Mouse (Mus musculus): ENCODE measurements around the gene Elovl5. TPM values are rescaled to one million over a fixed set of nuclear protein-coding genes. Genes with fewer than 3 reads are reported as not detected.

Elovl5 gene
- total and polyA plus RNA-seq, 3 experiments, result 11.7 to 99.9 (median 80.4) TPM

DNA sequence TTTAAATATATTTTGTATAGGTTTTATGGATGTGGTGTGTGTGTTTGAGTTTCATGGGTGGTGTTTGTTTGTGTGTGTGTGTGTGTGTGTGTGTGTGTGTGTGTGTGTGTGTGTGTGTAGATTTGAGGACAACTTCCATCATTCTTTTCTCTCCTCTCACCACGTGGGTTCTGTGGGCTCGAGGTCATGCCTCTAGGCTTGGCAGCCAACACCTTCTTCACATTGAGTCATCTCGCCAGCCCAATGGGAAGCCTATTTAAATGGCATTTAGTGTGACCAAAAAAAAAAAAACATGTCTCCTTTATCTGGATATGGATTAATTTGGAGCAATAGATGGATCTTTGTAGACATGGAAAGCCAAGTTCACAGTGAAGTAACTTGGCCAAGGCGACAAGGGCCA is 94.9 kb downstream of the Elovl5 start:
- ATAC-seq (ENCODE audit: extremely low read depth, insufficient number of reproducible peaks, low FRiP score, poor library complexity, severe bottlenecking) (no peak), DNase-seq (ENCODE audit: low spot score) (no peak)
- peaks cover 7% of the 10 kb centered on the region; the same call in 1 of the 2 replicates for H3K4me1 ChIP-seq (ENCODE audit: insufficient read depth, low read depth, low read length)
- no peaks in the 10 kb centered on the region for H3K36me3 ChIP-seq (replicated peaks)
- peaks cover 34% of the 10 kb centered on the region for H3K27me3 ChIP-seq (ENCODE audit: insufficient read depth, low read length)
- no peak overlapping the region for H3K4me3 ChIP-seq (ENCODE audit: low read depth, low read length)
- TF ChIP-seq POLR2AphosphoS5 (IDR thresholded peaks at IDR 0.05; ENCODE audit: insufficient replicate concordance, low read depth, low read length) (no peak), CTCF (IDR thresholded peaks at IDR 0.05; ENCODE audit: low read depth, low read length) (no peak), TAL1 (conservative IDR thresholded peaks at IDR 0.05; ENCODE audit: low read depth, low read length) (no peak), GATA1 (IDR thresholded peaks at IDR 0.05; ENCODE audit: borderline replicate concordance, low read length) (no peak), GATA2 (IDR thresholded peaks at IDR 0.05; ENCODE audit: borderline replicate concordance, low read depth, low read length) (no peak)
- no peaks in the 10 kb centered on the region for H3K9me3 ChIP-seq (replicated peaks)

GRCm38 (mm10) chr9:78012681-78013080 is 95.5 kb downstream of the Elovl5 start:
- no peak for TF ChIP-seq GATA2 (IDR thresholded peaks at IDR 0.05; ENCODE audit: borderline replicate concordance, low read depth, low read length)
- no peak for TF ChIP-seq POLR2AphosphoS5 (IDR thresholded peaks at IDR 0.05; ENCODE audit: insufficient replicate concordance, low read depth, low read length)
- no peak for TF ChIP-seq GATA1 (IDR thresholded peaks at IDR 0.05; ENCODE audit: borderline replicate concordance, low read length)
- TF ChIP-seq TAL1 (conservative IDR thresholded peaks at IDR 0.05; ENCODE audit: low read depth, low read length), result no peak
- TF ChIP-seq CTCF (IDR thresholded peaks at IDR 0.05; ENCODE audit: low read depth, low read length), result no peak
- Histone ChIP-seq H3K4me3 (ENCODE audit: low read depth, low read length) (no peak overlapping the region), H3K27me3 (ENCODE audit: insufficient read depth, low read length) (peaks cover 32% of the 10 kb centered on the region), H3K36me3 (replicated peaks) (no peaks in the 10 kb centered on the region), H3K4me1 (ENCODE audit: insufficient read depth, low read depth, low read length) (peaks cover 7% of the 10 kb centered on the region; the same call in 1 of the 2 replicates), H3K9me3 (replicated peaks) (no peaks in the 10 kb centered on the region)
- no peak for ATAC-seq (ENCODE audit: extremely low read depth, insufficient number of reproducible peaks, low FRiP score, poor library complexity, severe bottlenecking)
- no peak for DNase-seq (ENCODE audit: low spot score)

DNA sequence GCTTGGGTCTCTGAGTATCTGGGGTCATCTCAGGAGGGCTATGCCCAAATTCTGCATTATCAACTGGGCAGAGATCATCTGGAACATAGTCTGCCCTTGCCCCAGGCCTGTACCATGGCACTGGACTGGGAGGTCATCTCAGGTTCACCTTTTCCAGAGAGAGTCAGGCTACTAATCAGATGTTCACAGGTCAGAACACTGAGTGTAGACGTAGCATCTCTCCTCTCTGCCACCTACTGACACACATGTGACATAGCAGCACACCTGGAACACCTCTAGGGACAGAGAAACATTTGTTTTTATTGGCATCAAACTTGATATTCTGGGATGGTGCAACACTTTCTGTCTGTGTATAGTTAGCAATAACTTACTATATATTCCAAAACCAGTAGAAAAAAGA is 96.6 kb downstream of the Elovl5 start:
- no peak for DNase-seq (ENCODE audit: low spot score)
- Histone ChIP-seq H3K4me3 (ENCODE audit: low read depth, low read length) (no peak overlapping the region), H3K27me3 (ENCODE audit: insufficient read depth, low read length) (peaks cover 30% of the 10 kb centered on the region), H3K36me3 (replicated peaks) (no peaks in the 10 kb centered on the region), H3K4me1 (ENCODE audit: insufficient read depth, low read depth, low read length) (peaks cover 11% of the 10 kb centered on the region), H3K9me3 (replicated peaks) (no peaks in the 10 kb centered on the region)
- ATAC-seq (ENCODE audit: extremely low read depth, insufficient number of reproducible peaks, low FRiP score, poor library complexity, severe bottlenecking), result no peak
- TF ChIP-seq TAL1 (conservative IDR thresholded peaks at IDR 0.05; ENCODE audit: low read depth, low read length) (no peak), GATA1 (IDR thresholded peaks at IDR 0.05; ENCODE audit: borderline replicate concordance, low read length) (no peak), POLR2AphosphoS5 (IDR thresholded peaks at IDR 0.05; ENCODE audit: insufficient replicate concordance, low read depth, low read length) (no peak), CTCF (IDR thresholded peaks at IDR 0.05; ENCODE audit: low read depth, low read length) (peak; percentile 37; the same call in 1 of the 2 replicates), GATA2 (IDR thresholded peaks at IDR 0.05; ENCODE audit: borderline replicate concordance, low read depth, low read length) (no peak)

- ATAC-seq (ENCODE audit: extremely low read depth, insufficient number of reproducible peaks, low FRiP score, poor library complexity, severe bottlenecking) (no peak), DNase-seq (ENCODE audit: low spot score) (no peak)
- Histone ChIP-seq H3K36me3 (replicated peaks) (no peaks in the 10 kb centered on the region), H3K27me3 (ENCODE audit: insufficient read depth, low read length) (peaks cover 29% of the 10 kb centered on the region), H3K9me3 (replicated peaks) (no peaks in the 10 kb centered on the region), H3K4me3 (ENCODE audit: low read depth, low read length) (no peak overlapping the region), H3K4me1 (ENCODE audit: insufficient read depth, low read depth, low read length) (peaks cover 15% of the 10 kb centered on the region)
- TF ChIP-seq POLR2AphosphoS5 (IDR thresholded peaks at IDR 0.05; ENCODE audit: insufficient replicate concordance, low read depth, low read length), result no peak
- TF ChIP-seq GATA2 (IDR thresholded peaks at IDR 0.05; ENCODE audit: borderline replicate concordance, low read depth, low read length), result no peak
- no peak for TF ChIP-seq CTCF (IDR thresholded peaks at IDR 0.05; ENCODE audit: low read depth, low read length)
- TF ChIP-seq GATA1 (IDR thresholded peaks at IDR 0.05; ENCODE audit: borderline replicate concordance, low read length), result no peak
- no peak for TF ChIP-seq TAL1 (conservative IDR thresholded peaks at IDR 0.05; ENCODE audit: low read depth, low read length)
These were observed 98.7 kb downstream of the Elovl5 start for GRCm38 (mm10) chr9:78015816-78016215.

- H3K4me1 ChIP-seq (ENCODE audit: insufficient read depth, low read depth, low read length), result peaks cover 12% of the 10 kb centered on the region
- H3K4me3 ChIP-seq (ENCODE audit: low read depth, low read length), result no peak overlapping the region
- DNase-seq (ENCODE audit: low spot score) (no peak), ATAC-seq (ENCODE audit: extremely low read depth, insufficient number of reproducible peaks, low FRiP score, poor library complexity, severe bottlenecking) (no peak)
- TF ChIP-seq POLR2AphosphoS5 (IDR thresholded peaks at IDR 0.05; ENCODE audit: insufficient replicate concordance, low read depth, low read length) (no peak), GATA2 (IDR thresholded peaks at IDR 0.05; ENCODE audit: borderline replicate concordance, low read depth, low read length) (no peak), CTCF (IDR thresholded peaks at IDR 0.05; ENCODE audit: low read depth, low read length) (no peak), GATA1 (IDR thresholded peaks at IDR 0.05; ENCODE audit: borderline replicate concordance, low read length) (no peak), TAL1 (conservative IDR thresholded peaks at IDR 0.05; ENCODE audit: low read depth, low read length) (no peak)
- H3K9me3 ChIP-seq (replicated peaks), result no peaks in the 10 kb centered on the region
- H3K27me3 ChIP-seq (ENCODE audit: insufficient read depth, low read length), result peaks cover 33% of the 10 kb centered on the region
- H3K36me3 ChIP-seq (replicated peaks), result no peaks in the 10 kb centered on the region
These were observed 99.1 kb downstream of the Elovl5 start for GRCm38 (mm10) chr9:78016288-78016687.

DNA sequence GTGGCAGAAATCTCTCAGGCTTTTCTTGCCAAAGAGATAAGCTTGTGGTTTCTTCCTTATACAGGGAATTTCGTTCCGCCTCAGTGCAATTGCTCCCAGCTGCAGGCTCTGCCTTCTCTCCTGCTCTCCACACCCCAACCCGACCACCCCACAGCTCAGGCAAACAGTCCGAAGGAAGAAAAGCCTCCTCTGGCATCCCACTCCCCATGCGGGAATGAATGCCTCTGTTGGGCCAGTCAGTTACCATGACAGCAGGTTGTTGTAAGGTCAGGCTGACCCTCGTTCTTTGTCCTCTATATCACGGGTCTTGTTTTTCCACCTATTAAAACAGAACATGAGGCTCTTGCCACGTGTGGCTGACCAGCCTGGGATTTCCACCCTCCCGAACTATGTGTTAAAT is 104.1 kb downstream of the Elovl5 start:
- Histone ChIP-seq H3K36me3 (replicated peaks) (no peaks in the 10 kb centered on the region), H3K4me1 (ENCODE audit: insufficient read depth, low read depth, low read length) (peaks cover 16% of the 10 kb centered on the region), H3K9me3 (replicated peaks) (no peaks in the 10 kb centered on the region), H3K4me3 (ENCODE audit: low read depth, low read length) (no peak overlapping the region), H3K27me3 (ENCODE audit: insufficient read depth, low read length) (peaks cover 35% of the 10 kb centered on the region)
- DNase-seq (ENCODE audit: low spot score) (no peak), ATAC-seq (ENCODE audit: extremely low read depth, insufficient number of reproducible peaks, low FRiP score, poor library complexity, severe bottlenecking) (no peak)
- TF ChIP-seq GATA1 (IDR thresholded peaks at IDR 0.05; ENCODE audit: borderline replicate concordance, low read length) (no peak), CTCF (IDR thresholded peaks at IDR 0.05; ENCODE audit: low read depth, low read length) (no peak)
